Mouse (Mus musculus): ENCODE results near the gene Cap2. TPM values are rescaled to one million over a fixed set of nuclear protein-coding genes. Genes with fewer than 3 reads are reported as not detected.

Cap2 gene
- polyA plus RNA-seq, 1 experiment from 2014 or later: 9.5 TPM

DNA sequence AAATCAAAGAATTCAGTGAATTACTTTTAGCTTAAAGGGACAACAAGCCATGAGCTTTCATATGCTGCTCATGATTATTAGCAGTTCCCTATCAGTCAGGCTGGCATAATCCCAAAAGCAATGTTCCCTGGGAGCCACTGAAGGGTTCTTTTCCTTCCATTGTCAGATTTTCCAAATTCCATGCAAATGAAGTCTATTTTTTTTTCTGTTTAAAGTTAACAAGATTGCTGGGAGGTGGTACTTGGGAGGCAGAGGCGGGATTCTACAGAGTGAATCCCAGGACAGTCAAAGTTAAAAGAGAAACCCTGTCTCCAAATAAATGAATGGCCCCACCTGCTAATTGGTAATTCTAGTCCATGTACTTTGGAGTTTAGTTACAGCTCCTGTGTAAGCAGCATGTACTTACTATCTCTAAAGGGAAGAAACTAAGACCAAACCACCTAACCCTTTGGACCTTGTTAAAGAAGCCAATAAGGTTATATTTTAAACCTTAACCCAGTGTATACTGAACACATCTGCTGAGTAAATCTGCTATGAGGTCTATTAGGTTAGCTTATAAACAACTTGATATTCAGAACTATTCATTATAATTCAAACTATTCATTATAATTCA lies 193.8 kb downstream of the Cap2 start:
- Histone ChIP-seq H3K27me3 (ENCODE audit: control insufficient read depth, insufficient read depth, low read length) (no peaks in the 10 kb centered on the region), H3K4me1 (ENCODE audit: control insufficient read depth, insufficient read depth, low read length) (no peaks in the 10 kb centered on the region), H3K4me2 (ENCODE audit: low read depth) (no peak overlapping the region), H3K4me3 (ENCODE audit: low read depth, low read length) (no peak overlapping the region), H3K36me3 (ENCODE audit: control insufficient read depth, insufficient read depth, low read length) (peaks cover 5% of the 10 kb centered on the region), H3K27ac (ENCODE audit: low read depth, low read length) (no peak overlapping the region), H3K9me3 (ENCODE audit: control insufficient read depth, low read length) (no peaks in the 10 kb centered on the region), H3K9ac (ENCODE audit: low read length) (no peak overlapping the region)
- 77% methylated on average over 1 of the region's 1 CpGs for WGBS
- no peak for DNase-seq (ENCODE audit: low spot score)
- ATAC-seq (ENCODE audit: insufficient read depth, low FRiP score, low TSS enrichment): no peak

DNA sequence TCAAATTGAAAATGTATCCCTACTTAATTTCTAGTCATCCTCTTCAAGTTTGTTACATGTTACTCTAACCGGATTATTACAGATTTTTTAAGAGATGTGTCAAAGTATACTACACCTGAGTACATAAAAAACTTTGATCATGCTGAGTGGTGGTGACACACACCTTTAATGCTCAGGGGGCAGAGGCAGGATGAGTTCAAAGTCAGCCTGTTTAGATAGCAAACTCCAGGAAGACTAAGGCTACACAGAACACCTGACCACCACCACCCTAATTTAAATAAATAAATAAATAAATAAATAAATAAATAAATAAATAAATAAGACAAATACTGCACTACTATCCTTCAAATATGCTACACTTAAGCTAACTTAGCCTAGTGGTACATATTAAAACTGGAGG lies 194.3 kb downstream of the Cap2 start:
- Histone ChIP-seq H3K4me3 (ENCODE audit: low read depth, low read length) (no peak overlapping the region), H3K36me3 (ENCODE audit: control insufficient read depth, insufficient read depth, low read length) (peaks cover 5% of the 10 kb centered on the region)
- 92% methylated on average over 1 of the region's 1 CpGs for WGBS

DNA sequence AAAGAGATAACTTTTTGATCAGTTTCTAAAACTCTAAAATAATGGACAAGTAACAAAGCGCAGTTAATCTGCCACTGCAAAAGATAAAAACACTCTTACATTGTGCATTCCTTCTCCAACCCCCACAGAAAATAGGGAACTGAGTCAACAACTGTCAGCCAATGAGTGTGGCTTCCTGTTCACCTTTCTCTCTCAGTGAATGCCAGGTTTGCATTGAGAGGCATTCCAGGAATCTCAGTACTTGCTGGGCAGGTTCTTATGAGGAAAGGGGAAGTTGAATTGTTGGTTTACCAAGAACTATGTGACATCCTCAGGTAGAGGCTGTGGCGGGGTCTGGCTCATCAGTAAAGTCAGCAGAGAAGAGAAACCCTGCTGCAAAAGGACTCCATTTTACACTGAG lies 195.1 kb downstream of the Cap2 start:
- no peak overlapping the region for H3K9ac ChIP-seq (ENCODE audit: low read length)
- ATAC-seq (ENCODE audit: insufficient read depth, low FRiP score, low TSS enrichment): no peak
- 88% methylated on average over 2 of the region's 2 CpGs for WGBS
- H3K4me1 ChIP-seq (ENCODE audit: control insufficient read depth, insufficient read depth, low read length): no peaks in the 10 kb centered on the region
- DNase-seq (ENCODE audit: low spot score): no peak
- no peaks in the 10 kb centered on the region for H3K27me3 ChIP-seq (ENCODE audit: control insufficient read depth, insufficient read depth, low read length)
- H3K4me3 ChIP-seq (ENCODE audit: low read depth, low read length): no peak overlapping the region
- no peak overlapping the region for H3K4me2 ChIP-seq (ENCODE audit: low read depth)
- peaks cover 5% of the 10 kb centered on the region for H3K36me3 ChIP-seq (ENCODE audit: control insufficient read depth, insufficient read depth, low read length)
- no peak overlapping the region for H3K27ac ChIP-seq (ENCODE audit: low read depth, low read length)
- no peaks in the 10 kb centered on the region for H3K9me3 ChIP-seq (ENCODE audit: control insufficient read depth, low read length)

More for the DNA sequence above, 194.3 kb downstream of the Cap2 start:
- ATAC-seq (ENCODE audit: insufficient read depth, low FRiP score, low TSS enrichment) (no peak), DNase-seq (ENCODE audit: low spot score) (no peak)
- Histone ChIP-seq H3K27ac (ENCODE audit: low read depth, low read length) (no peak overlapping the region), H3K4me2 (ENCODE audit: low read depth) (no peak overlapping the region), H3K4me1 (ENCODE audit: control insufficient read depth, insufficient read depth, low read length) (no peaks in the 10 kb centered on the region), H3K9me3 (ENCODE audit: control insufficient read depth, low read length) (no peaks in the 10 kb centered on the region), H3K27me3 (ENCODE audit: control insufficient read depth, insufficient read depth, low read length) (no peaks in the 10 kb centered on the region), H3K9ac (ENCODE audit: low read length) (no peak overlapping the region)

DNA sequence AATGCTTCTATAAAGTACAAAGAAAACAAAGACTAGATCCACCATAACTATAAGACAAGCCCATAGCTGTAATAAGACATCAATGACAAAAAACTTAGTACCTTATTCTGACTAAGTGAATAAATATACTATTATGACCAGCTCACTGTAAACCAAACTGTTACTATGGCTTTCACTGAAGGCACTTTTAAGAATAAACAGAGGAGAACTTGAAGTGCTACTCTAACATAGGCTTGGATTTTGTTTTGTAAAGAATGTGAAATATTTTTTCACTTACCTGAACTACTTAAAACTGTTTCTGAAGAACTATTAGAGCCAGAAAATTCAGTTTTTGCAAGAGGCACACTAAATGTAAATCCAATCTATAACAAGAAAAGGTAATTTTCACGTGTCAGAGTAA lies 197.7 kb downstream of the Cap2 start:
- Histone ChIP-seq H3K4me3 (ENCODE audit: low read depth, low read length) (no peak overlapping the region), H3K27ac (ENCODE audit: low read depth, low read length) (no peak overlapping the region), H3K9me3 (ENCODE audit: control insufficient read depth, low read length) (no peaks in the 10 kb centered on the region), H3K4me1 (ENCODE audit: control insufficient read depth, insufficient read depth, low read length) (no peaks in the 10 kb centered on the region), H3K36me3 (ENCODE audit: control insufficient read depth, insufficient read depth, low read length) (no peaks in the 10 kb centered on the region; the same call in 1 of the 2 replicates), H3K9ac (ENCODE audit: low read length) (no peak overlapping the region), H3K4me2 (ENCODE audit: low read depth) (no peak overlapping the region), H3K27me3 (ENCODE audit: control insufficient read depth, insufficient read depth, low read length) (no peaks in the 10 kb centered on the region)
- DNase-seq (ENCODE audit: low spot score) (no peak), ATAC-seq (ENCODE audit: insufficient read depth, low FRiP score, low TSS enrichment) (no peak)
- WGBS: 92% methylated on average over 1 of the region's 1 CpGs

Other genes starting within 250 kb of the Cap2 start
- not detected in 2 replicates for gene Stmnd1, start 228.1 kb upstream of the Cap2 start, polyA plus RNA-seq (2014; fragmentation: Nextera tagmentation; extraction: Ambion mirVana)
- gene Rbm24, start 83.4 kb upstream of the Cap2 start, polyA plus RNA-seq (2014; fragmentation: Nextera tagmentation; extraction: Ambion mirVana): 6.2 TPM in 2 replicates
- 10.8 and 14.1 TPM in 2 replicates for gene Fam8a1, start 167.7 kb downstream of the Cap2 start, polyA plus RNA-seq (2014; fragmentation: Nextera tagmentation; extraction: Ambion mirVana)
- 40.4 and 42.4 TPM in 2 replicates for gene Nup153, start 226.1 kb downstream of the Cap2 start, polyA plus RNA-seq (2014; fragmentation: Nextera tagmentation; extraction: Ambion mirVana)

Data from neural tube, embryonic 11.5 days (tissue).